Mouse (Mus musculus): ENCODE results near the gene Ash1l.
A peak's percentile ranks its signal among the peaks of the same experiment; 100 is the strongest.

Ash1l gene

DNA sequence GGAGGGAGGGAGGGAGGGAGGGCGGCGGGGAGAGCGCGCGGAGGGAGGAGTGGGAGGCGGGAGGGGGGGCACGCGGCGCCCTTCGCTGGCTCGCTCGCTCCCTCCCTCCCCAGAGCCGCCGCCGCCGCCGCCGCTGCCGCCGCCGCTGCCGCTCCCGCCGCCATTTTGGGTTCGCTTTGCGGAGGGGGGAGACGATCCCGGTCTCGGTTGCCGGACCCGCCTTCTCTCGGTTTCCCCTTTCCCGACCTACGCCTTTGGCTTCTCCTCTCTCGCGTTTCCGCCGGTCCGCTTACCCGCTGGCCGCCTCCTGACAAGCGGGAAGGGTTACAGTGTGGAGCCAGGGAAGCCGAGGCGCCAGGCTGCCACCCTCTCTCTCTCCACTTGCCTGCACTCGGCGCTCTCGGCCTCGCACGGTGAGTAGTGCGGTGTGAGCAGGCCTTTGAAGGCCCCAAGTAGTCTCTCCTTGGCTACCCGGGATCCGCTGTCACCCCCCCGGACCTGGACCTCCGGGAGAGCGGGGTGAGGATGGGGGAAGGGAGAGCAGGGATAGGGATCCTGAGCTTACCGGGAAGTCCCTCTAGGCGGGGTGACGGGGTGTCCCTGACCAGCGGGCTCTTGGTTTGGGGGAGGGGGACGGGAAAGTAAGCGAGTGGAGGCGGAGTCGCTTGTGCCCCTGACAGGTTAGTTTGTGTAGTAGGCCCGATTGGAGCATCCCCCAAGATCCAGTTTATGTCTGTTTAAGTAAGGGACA is at the start of gene Ash1l, which contains the start of gene Dap3:
Gene Ash1l (plus strand): TSS at position 47 of the 751 bp plus-strand sequence.
Gene Dap3 (minus strand): TSS at position 606 of the 751 bp plus-strand sequence.
- DNase-seq (ENCODE audit: low spot score in 2 of 2): peak; percentile 61 to 84

DNA sequence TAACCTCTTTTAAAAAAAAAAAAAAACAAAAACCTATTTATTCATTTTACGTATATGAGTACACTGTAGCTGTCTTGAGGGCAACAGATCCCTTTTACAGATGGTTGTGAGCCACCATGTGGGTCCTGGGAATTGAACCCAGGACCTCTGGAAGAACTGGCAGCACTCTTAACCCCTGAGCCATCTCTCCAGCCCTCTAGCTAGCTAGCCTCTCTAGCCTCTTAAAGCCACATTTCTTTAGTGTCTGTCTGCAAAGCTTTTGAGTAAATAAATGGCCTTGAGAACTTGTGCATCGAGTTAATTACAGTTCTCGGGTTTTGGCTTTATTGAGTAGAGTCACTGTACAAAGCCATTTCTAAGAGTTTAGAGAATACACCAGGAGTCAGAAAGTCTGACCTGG is 45.6 kb upstream of the Ash1l start:
- DNase-seq (ENCODE audit: low spot score in 2 of 2): no peak

DNA sequence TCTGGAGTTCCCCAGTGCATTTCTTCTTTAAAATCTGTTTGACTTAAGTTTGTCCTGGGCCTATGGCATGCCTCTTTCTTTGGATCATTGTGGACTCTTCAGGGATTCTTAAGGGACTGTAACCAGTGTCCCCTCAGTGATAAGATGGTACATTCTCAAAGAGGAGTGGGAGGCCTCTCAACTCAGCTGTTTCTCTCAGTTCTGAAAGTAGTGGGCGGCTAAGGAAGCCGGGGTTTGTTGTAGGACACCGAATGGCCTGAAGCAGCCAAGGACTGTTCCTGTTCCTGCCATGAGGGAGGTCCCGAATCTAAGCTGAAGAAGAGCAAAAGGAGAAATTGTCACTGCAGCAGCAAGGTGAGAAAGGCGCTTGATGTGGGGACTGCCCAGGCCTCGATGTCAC is 45.2 kb upstream of the Ash1l start:
- no peak for DNase-seq (ENCODE audit: low spot score in 2 of 2)

DNA sequence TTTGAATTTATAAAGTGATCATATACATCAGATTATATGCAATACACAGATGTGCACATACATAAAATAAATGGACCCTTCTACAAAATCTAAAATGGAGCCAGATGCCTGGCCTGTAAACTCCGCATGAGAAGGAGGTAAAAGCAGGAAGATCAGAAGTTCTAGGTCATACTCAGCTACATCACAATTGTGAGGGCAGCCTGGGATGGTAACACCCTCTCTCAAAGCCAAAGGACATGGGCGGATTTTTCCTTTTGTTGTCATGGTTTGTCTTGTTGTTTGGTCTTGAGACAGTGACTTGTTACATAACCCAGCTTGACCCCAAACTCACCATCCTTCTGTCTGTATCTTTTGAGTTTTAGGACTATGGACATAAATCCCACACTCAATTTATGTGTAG is 44.7 kb upstream of the Ash1l start:
- no peak for DNase-seq (ENCODE audit: low spot score in 2 of 2)

- DNase-seq (ENCODE audit: low spot score in 2 of 2): no peak
Measured at GRCm38 (mm10) chr3:88906393-88907159, 43.8 kb upstream of the Ash1l start.

GRCm38 (mm10) chr3:88912585-88912984 is 37.8 kb upstream of the Ash1l start:
- DNase-seq (ENCODE audit: low spot score in 2 of 2): no peak

DNA sequence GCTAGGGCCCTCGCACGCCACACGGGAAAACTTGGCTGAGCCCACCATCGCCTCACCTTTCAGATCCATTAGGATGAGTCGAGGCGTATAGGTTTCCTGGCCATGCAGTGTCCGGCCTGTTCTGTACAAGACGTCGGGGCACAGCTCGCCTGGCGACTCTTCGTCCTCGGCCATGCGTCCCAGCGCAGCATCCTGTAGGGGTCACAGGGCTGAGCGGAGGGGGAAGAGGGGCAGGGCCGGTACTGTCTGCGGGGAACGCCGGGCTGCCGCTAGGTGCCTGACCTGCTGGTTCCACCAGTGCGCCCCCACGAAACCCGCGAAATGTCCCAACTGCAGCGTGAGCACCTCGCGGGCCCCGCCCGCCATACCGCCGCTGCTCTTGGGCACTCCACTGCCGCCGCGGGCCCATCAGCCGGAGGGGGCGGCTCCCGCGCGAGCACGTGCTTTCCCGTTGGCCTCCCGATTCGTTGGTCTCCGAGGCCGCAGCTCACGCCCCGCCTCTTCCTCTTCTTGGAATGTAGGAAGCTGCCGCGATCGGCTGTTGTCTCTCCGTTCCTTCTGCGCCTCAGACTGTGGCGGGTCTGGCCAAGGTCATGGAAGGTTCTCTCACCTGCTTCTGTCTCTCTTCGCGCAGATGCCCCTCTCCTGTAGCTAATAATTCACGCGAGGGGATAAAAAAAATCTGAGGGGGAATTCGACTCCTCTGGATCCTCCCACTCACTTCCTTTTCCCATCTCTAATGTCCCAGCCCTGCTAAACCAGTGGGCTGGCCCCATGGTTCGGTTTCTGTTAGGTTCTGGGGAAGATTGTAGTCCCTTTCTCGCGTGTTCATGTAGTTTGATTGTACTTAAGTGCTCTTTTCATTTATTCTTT is 36.7 kb upstream of the Ash1l start, which contains the start of gene Msto1:
Gene Msto1 (minus strand): TSS at position 489 of the 873 bp plus-strand sequence.
- DNase-seq (ENCODE audit: low spot score in 2 of 2): peak; percentile 81 to 87

GRCm38 (mm10) chr3:88914384-88914810 is 36.0 kb upstream of the Ash1l start:
- no peak for DNase-seq (ENCODE audit: low spot score in 2 of 2)

- no peak for DNase-seq (ENCODE audit: low spot score in 2 of 2)
Measured at GRCm38 (mm10) chr3:88918981-88919380, 31.4 kb upstream of the Ash1l start.

- no peak for DNase-seq (ENCODE audit: low spot score in 2 of 2)
Measured at GRCm38 (mm10) chr3:88921411-88921810, 29.0 kb upstream of the Ash1l start.

GRCm38 (mm10) chr3:88923989-88924591 is 26.3 kb upstream of the Ash1l start:
- DNase-seq (ENCODE audit: low spot score in 2 of 2): no peak

DNA sequence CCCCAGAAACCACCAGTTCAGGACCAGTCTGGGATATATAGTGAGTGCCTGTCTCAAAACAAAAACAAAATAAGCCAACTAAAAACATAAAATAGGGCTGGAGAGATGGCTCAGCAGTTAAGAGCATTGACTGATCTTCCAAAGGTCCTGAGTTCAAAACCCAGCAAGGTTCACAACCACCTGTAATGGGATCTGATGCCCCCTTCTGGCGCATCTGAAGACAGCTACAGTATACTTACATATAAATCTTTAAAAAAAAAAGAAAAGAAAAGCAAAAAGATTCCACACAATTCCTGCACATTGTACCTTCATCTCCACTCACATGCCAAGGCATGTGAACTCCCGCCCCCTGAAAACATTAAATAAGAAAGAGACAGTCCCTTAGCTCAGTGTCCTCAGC is 24.8 kb upstream of the Ash1l start:
- no peak for DNase-seq (ENCODE audit: low spot score in 2 of 2)

- DNase-seq (ENCODE audit: low spot score in 2 of 2): no peak
Measured at GRCm38 (mm10) chr3:88929501-88929900, 20.9 kb upstream of the Ash1l start.

- no peak for DNase-seq (ENCODE audit: low spot score in 2 of 2)
Measured at GRCm38 (mm10) chr3:88939071-88939470, 11.4 kb upstream of the Ash1l start.

GRCm38 (mm10) chr3:88939749-88940148 is 10.7 kb upstream of the Ash1l start:
- DNase-seq (ENCODE audit: low spot score in 2 of 2): no peak

DNA sequence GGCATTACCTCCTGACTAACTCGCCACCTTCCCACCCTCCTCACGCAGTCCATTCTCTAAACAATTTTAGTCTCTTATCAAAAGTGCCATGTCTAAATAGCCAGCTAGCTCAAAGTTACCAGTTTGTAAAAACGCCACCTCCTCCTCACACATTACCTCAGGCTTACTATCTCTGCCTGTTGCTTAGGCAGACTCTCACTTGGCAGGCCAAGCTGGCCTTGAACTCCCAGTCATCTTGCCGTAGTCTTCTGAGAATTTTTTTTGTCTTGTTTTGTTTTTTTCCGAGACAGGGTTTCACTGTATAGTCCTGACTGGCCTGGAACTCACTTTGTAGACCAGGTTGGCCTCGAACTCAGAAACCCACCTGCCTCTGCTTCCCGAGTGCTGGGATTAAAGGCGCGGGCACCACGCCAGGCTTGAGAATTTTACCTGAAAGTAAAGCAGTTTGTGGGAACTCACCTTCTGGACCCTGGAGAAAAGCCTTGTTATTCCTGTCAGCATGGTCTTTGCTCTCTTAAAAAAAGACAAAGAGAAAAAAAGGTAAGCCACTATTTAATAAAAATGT is 8.0 kb upstream of the Ash1l start:
- no peak for DNase-seq (ENCODE audit: low spot score in 2 of 2)

GRCm38 (mm10) chr3:88944109-88944508 is 6.3 kb upstream of the Ash1l start:
- DNase-seq (ENCODE audit: low spot score in 2 of 2): no peak

- DNase-seq (ENCODE audit: low spot score in 2 of 2): peak; percentile 80 to 88
Measured at GRCm38 (mm10) chr3:88949786-88950575, 441 bp upstream of the Ash1l start.

- no peak for DNase-seq (ENCODE audit: low spot score in 2 of 2)
Measured at GRCm38 (mm10) chr3:88951327-88951800, 942 bp downstream of the Ash1l start.

- no peak for DNase-seq (ENCODE audit: low spot score in 2 of 2)
Measured at GRCm38 (mm10) chr3:88953246-88953645, 2.8 kb downstream of the Ash1l start.
